Mouse (Mus musculus) myocyte (in vitro differentiated cells): Measurements from ENCODE around the gene Serpinc1.

Source experiments
- CEBPB ChIP-seq: IDR thresholded peaks from 2 replicates; pipeline ENCODE4 v1.6.1; 2011; ENCODE audit warnings: mild to moderate bottlenecking, moderate library complexity; ENCODE audit not compliant: poor library complexity, insufficient read depth, severe bottlenecking
- E2F4 ChIP-seq: IDR thresholded peaks from one replicate; pipeline ENCODE4 v1.6.1; 2011; ENCODE audit warnings: mild to moderate bottlenecking, control low read depth, moderate library complexity; ENCODE audit not compliant: insufficient read depth
- MAX ChIP-seq: IDR thresholded peaks from one replicate; pipeline ENCODE4 v1.6.1; 2011; ENCODE audit warnings: low read depth, mild to moderate bottlenecking, control low read depth
- MYOD1 ChIP-seq, 3 experiments: IDR thresholded peaks; one replicate each; pipeline ENCODE4 v1.6.1; 2011; ENCODE audit warnings: control low read depth in 2 of 3, low read depth in 2 of 3, mild to moderate bottlenecking in 2 of 3, moderate library complexity in 1 of 3; ENCODE audit not compliant: insufficient read length in 2 of 3, control insufficient read depth in 1 of 3
- MYOG ChIP-seq, 3 experiments: IDR thresholded peaks; one replicate each; pipeline ENCODE4 v1.6.1; 2011; ENCODE audit warnings: control low read depth in 2 of 3, low read depth in 2 of 3, mild to moderate bottlenecking in 2 of 3; ENCODE audit not compliant: insufficient read length in 2 of 3, control insufficient read depth in 1 of 3, insufficient read depth in 1 of 3
- POLR2A ChIP-seq: IDR thresholded peaks from one replicate; pipeline ENCODE4 v1.6.1; 2011; ENCODE audit warnings: low read depth, mild to moderate bottlenecking, control low read depth, moderate library complexity; ENCODE audit not compliant: insufficient read length
- POLR2AphosphoS2 ChIP-seq: IDR thresholded peaks from one replicate; pipeline ENCODE4 v1.6.1; 2011; ENCODE audit warnings: low read depth, control low read depth; ENCODE audit not compliant: insufficient read length
- REST ChIP-seq: IDR thresholded peaks from one replicate; pipeline ENCODE4 v1.6.1; 2011; ENCODE audit warnings: mild to moderate bottlenecking, control low read depth, moderate library complexity; ENCODE audit not compliant: insufficient read depth, insufficient read length
- SRF ChIP-seq: IDR thresholded peaks from one replicate; pipeline ENCODE4 v1.6.1; 2011; ENCODE audit warnings: low read depth; ENCODE audit not compliant: control insufficient read depth, insufficient read length
- TCF12 ChIP-seq: IDR thresholded peaks from one replicate; pipeline ENCODE4 v1.6.1; 2011; ENCODE audit warnings: mild to moderate bottlenecking, control low read depth; ENCODE audit not compliant: poor library complexity, insufficient read depth, severe bottlenecking
- TCF3 ChIP-seq: IDR thresholded peaks from one replicate; pipeline ENCODE4 v1.6.1; 2011; ENCODE audit warnings: low read depth, control low read depth; ENCODE audit not compliant: insufficient read length
- USF1 ChIP-seq: IDR thresholded peaks from one replicate; pipeline ENCODE4 v1.6.1; 2011; ENCODE audit warnings: low read depth, mild to moderate bottlenecking, control low read depth, moderate library complexity

DNA sequence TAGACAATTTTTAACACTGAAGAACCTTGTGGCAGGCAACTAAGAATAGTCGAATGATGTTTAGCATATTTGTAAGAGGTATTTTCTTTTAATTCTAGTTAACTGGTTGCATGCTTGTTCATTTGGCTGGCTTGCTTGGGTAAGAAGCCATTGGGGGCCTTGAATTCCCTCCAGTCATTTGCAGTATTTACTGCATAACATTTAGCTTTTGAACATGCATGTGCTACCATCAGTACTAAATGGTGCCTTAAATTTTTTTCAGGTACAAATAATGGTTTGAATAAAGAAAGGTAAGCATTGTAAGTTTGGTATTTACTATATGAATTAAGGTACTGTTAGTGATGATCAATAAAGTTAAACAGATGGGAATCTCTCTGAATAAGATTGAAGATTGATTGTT lies 58.6 kb downstream of the Serpinc1 start:
- TF ChIP-seq POLR2A (no peak), USF1 (no peak), TCF12 (no peak), POLR2AphosphoS2 (no peak), E2F4 (no peak), TCF3 (no peak), MYOG (IDR thresholded peaks at IDR 0.05; ENCODE audit: control insufficient read depth in 1 of 3, insufficient read depth in 1 of 3, insufficient read length in 2 of 3, low read depth in 2 of 3) (no peak), CEBPB (no peak), SRF (no peak), MYOD1 (IDR thresholded peaks at IDR 0.05; ENCODE audit: control insufficient read depth in 1 of 3, insufficient read length in 2 of 3, low read depth in 2 of 3) (no peak), REST (no peak), MAX (no peak)
